10 mouse cellular contexts compared by ENCODE assay signal in the genomic region with DNA sequence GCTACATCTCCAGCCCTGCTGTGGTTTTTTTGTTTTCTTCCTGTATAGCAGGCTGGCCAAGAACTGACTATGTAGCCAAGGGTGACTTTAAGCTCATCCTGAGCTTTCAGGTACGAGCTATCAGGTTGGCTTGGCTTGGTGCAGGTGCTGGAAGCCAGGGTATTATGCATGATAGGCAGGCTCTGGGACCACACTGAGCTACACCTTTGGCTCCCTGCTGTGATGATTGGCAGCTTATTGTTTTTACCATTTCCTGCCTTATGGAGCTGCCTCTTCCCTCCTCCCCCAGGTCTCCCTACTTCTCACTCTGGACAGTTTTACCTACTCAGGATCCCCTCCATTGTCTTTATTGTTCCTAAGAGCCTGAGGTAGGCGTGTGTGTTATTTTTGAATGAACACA. TPM values are rescaled to one million over a fixed set of nuclear protein-coding genes. Genes with fewer than 3 reads are reported as not detected.
DNase-seq lines count a peak whose midpoint lies in the region; ATAC-seq and TF ChIP-seq lines count a peak whose summit lies in the region.
"Had no signal": no experiment of that assay in that cellular context is flagged by ENCODE, and none has a peak within 500 bp of the region (broad histone marks: within the 10 kb centered on the region; RNA-seq: fewer than 3 reads in every experiment).

No protein-coding gene starts in this region.

- no peaks in the 10 kb centered on the region for H3K27me3 ChIP-seq in lung, embryonic 14.5 days (ENCODE audit: insufficient read depth, low read length)
- no peaks in the 10 kb centered on the region for H3K27me3 ChIP-seq in embryonic facial prominence, embryonic 15.5 days
- H3K27me3 ChIP-seq in intestine, postnatal 0 days (replicated peaks; ENCODE audit: control insufficient read depth, insufficient read depth, low read length) = no peaks in the 10 kb centered on the region
- peaks cover 3% of the 10 kb centered on the region; the same call in 1 of the 2 replicates for H3K27me3 ChIP-seq in neural tube, embryonic 14.5 days (ENCODE audit: control insufficient read depth, insufficient read depth, low read length)

- H3K4me1 ChIP-seq in lung, embryonic 14.5 days (ENCODE audit: insufficient read depth) = peaks cover 7% of the 10 kb centered on the region; the same call in 1 of the 2 replicates
- H3K4me1 ChIP-seq in embryonic facial prominence, embryonic 15.5 days = peaks cover 17% of the 10 kb centered on the region
- H3K4me1 ChIP-seq in intestine, postnatal 0 days (replicated peaks; ENCODE audit: control insufficient read depth, insufficient read depth, low read length) = 0 out of 2 replicates have a peak, but pooled peaks cover 4% of the 10 kb centered on the region
- H3K4me1 ChIP-seq in neural tube, embryonic 14.5 days (ENCODE audit: control insufficient read depth, insufficient read depth, low read length) = peaks cover 22% of the 10 kb centered on the region

- ATAC-seq in lung, embryonic 14.5 days (ENCODE audit: insufficient read depth) = no peak
- no peak for ATAC-seq in embryonic facial prominence, embryonic 15.5 days (ENCODE audit: insufficient number of reproducible peaks, low FRiP score, low TSS enrichment, low read depth)
- no peak for ATAC-seq in intestine, postnatal 0 days
- no peak for ATAC-seq in neural tube, embryonic 14.5 days (ENCODE audit: low read depth)

- H3K4me2 ChIP-seq in lung, embryonic 14.5 days = peak overlapping the region; percentile 86
- H3K4me2 ChIP-seq in embryonic facial prominence, embryonic 15.5 days (replicated peaks) = peak overlapping the region; percentile 79
- peak overlapping the region; percentile 88 for H3K4me2 ChIP-seq in intestine, postnatal 0 days (replicated peaks; ENCODE audit: low read depth)
- peak overlapping the region; percentile 93 for H3K4me2 ChIP-seq in neural tube, embryonic 14.5 days (ENCODE audit: low read depth, low read length)

- no peak for TF ChIP-seq CTCF in lung, embryonic 14.5 days (IDR thresholded peaks at IDR 0.05; ENCODE audit: low read depth)
- TF ChIP-seq CTCF in intestine, postnatal 0 days (IDR thresholded peaks at IDR 0.05; ENCODE audit: low read depth) = no peak

- no peak overlapping the region for H3K9ac ChIP-seq in lung, embryonic 14.5 days
- no peak overlapping the region for H3K9ac ChIP-seq in embryonic facial prominence, embryonic 15.5 days
- H3K9ac ChIP-seq in intestine, postnatal 0 days (ENCODE audit: low read depth, low read length) = 0 out of 2 replicates have a peak overlapping the region, but pooled peaks have one; percentile 94
- no peak overlapping the region for H3K9ac ChIP-seq in neural tube, embryonic 14.5 days (replicated peaks; ENCODE audit: low read depth, low read length)

- WGBS in lung, embryonic 14.5 days = 69% methylated on average over 2 of the region's 2 CpGs
- 72% methylated on average over 2 of the region's 2 CpGs for WGBS in embryonic facial prominence, embryonic 15.5 days
- 50% methylated on average over 2 of the region's 2 CpGs for WGBS in intestine, postnatal 0 days
- 65% methylated on average over 2 of the region's 2 CpGs for WGBS in neural tube, embryonic 14.5 days

- DNase-seq in lung, embryonic 14.5 days = no peak
- no peak for DNase-seq in lung, adult 18-20 months
- no peak for DNase-seq in spleen, adult 12 weeks (ENCODE audit: low spot score)
- no peak for DNase-seq in frontal cortex, postnatal 10 days (ENCODE audit: low spot score in 2 of 2)
- no peak for DNase-seq in cerebellum, postnatal 25 days

- H3K4me3 ChIP-seq in lung, embryonic 14.5 days (ENCODE audit: low read depth, low read length) = no peak overlapping the region
- peak overlapping the region; percentile 99; the same call in 1 of the 2 replicates for H3K4me3 ChIP-seq in embryonic facial prominence, embryonic 15.5 days (replicated peaks)
- peak overlapping the region; percentile 96; the same call in 1 of the 2 replicates for H3K4me3 ChIP-seq in intestine, postnatal 0 days (ENCODE audit: low read depth, low read length)
- peak overlapping the region; percentile 67 for H3K4me3 ChIP-seq in neural tube, embryonic 14.5 days (ENCODE audit: low read depth, low read length)

- peaks cover 28% of the 10 kb centered on the region for H3K36me3 ChIP-seq in lung, embryonic 14.5 days (ENCODE audit: insufficient read depth)
- peaks cover 30% of the 10 kb centered on the region for H3K36me3 ChIP-seq in embryonic facial prominence, embryonic 15.5 days
- peaks cover 26% of the 10 kb centered on the region for H3K36me3 ChIP-seq in intestine, postnatal 0 days (ENCODE audit: control insufficient read depth, insufficient read depth)
- H3K36me3 ChIP-seq in neural tube, embryonic 14.5 days (ENCODE audit: control insufficient read depth, insufficient read depth, low read length) = peaks cover 14% of the 10 kb centered on the region

- H3K9me3 ChIP-seq in lung, embryonic 14.5 days (ENCODE audit: low read depth, low read length) = no peaks in the 10 kb centered on the region
- H3K9me3 ChIP-seq in embryonic facial prominence, embryonic 15.5 days (replicated peaks) = no peaks in the 10 kb centered on the region
- H3K9me3 ChIP-seq in intestine, postnatal 0 days (ENCODE audit: control insufficient read depth) = no peaks in the 10 kb centered on the region
- H3K9me3 ChIP-seq in neural tube, embryonic 14.5 days (ENCODE audit: control insufficient read depth, low read length) = no peaks in the 10 kb centered on the region

- no peak overlapping the region for H3K27ac ChIP-seq in lung, embryonic 14.5 days (ENCODE audit: low read depth)
- H3K27ac ChIP-seq in embryonic facial prominence, embryonic 15.5 days (replicated peaks) = no peak overlapping the region
- no peak overlapping the region for H3K27ac ChIP-seq in intestine, postnatal 0 days (ENCODE audit: low read depth, low read length)
- no peak overlapping the region for H3K27ac ChIP-seq in neural tube, embryonic 14.5 days (ENCODE audit: low read depth, low read length)

RNA-seq across cellular contexts. Expression of a gene that starts 1.0 kb away (rescaled TPM):
- polyA plus RNA-seq in lung, embryonic 14.5 days (2014; fragmentation: Nextera tagmentation; extraction: Ambion mirVana) = not detected in 2 replicates
- polyA plus RNA-seq in embryonic facial prominence, embryonic 15.5 days (2015; fragmentation: Nextera tagmentation; extraction: Ambion mirVana) = not detected in 2 replicates
- polyA plus RNA-seq in intestine, postnatal 0 days (2015; fragmentation: Nextera tagmentation; extraction: Ambion mirVana) = not detected in 2 replicates
- not detected in 2 replicates for polyA plus RNA-seq in neural tube, embryonic 14.5 days (2014; fragmentation: Nextera tagmentation; extraction: Ambion mirVana)
- polyA plus RNA-seq: brain, embryonic 14.5 days; large intestine, adult 2 months had no signal

RNA-seq across cellular contexts. Expression of a gene that starts 1.6 kb away (rescaled TPM):
- polyA plus RNA-seq in lung, embryonic 14.5 days (2014; fragmentation: Nextera tagmentation; extraction: Ambion mirVana) = 50.2 and 54.3 TPM in 2 replicates
- polyA plus RNA-seq in embryonic facial prominence, embryonic 15.5 days (2015; fragmentation: Nextera tagmentation; extraction: Ambion mirVana) = 57.1 and 57.3 TPM in 2 replicates
- polyA plus RNA-seq in intestine, postnatal 0 days (2015; fragmentation: Nextera tagmentation; extraction: Ambion mirVana) = 49.5 and 54.1 TPM in 2 replicates
- 47.3 and 52.3 TPM in 2 replicates for polyA plus RNA-seq in neural tube, embryonic 14.5 days (2014; fragmentation: Nextera tagmentation; extraction: Ambion mirVana)

RNA-seq across cellular contexts. Expression of a gene that starts 14.2 kb away (rescaled TPM):
- 61.5 and 81.4 TPM in 2 replicates for polyA plus RNA-seq in lung, embryonic 14.5 days (2014; fragmentation: Nextera tagmentation; extraction: Ambion mirVana)
- polyA plus RNA-seq in embryonic facial prominence, embryonic 15.5 days (2015; fragmentation: Nextera tagmentation; extraction: Ambion mirVana) = 72.4 and 80.1 TPM in 2 replicates
- 81.1 and 82.5 TPM in 2 replicates for polyA plus RNA-seq in intestine, postnatal 0 days (2015; fragmentation: Nextera tagmentation; extraction: Ambion mirVana)
- 32.9 and 35.5 TPM in 2 replicates for polyA plus RNA-seq in neural tube, embryonic 14.5 days (2014; fragmentation: Nextera tagmentation; extraction: Ambion mirVana)

RNA-seq across cellular contexts. Expression of a gene that starts 59.4 kb away (rescaled TPM):
- 0.11 TPM in 1 of 2 replicates, not detected in the other for polyA plus RNA-seq in lung, embryonic 14.5 days (2014; fragmentation: Nextera tagmentation; extraction: Ambion mirVana)
- polyA plus RNA-seq in embryonic facial prominence, embryonic 15.5 days (2015; fragmentation: Nextera tagmentation; extraction: Ambion mirVana) = 0.09 and 0.12 TPM in 2 replicates
- polyA plus RNA-seq in intestine, postnatal 0 days (2015; fragmentation: Nextera tagmentation; extraction: Ambion mirVana) = not detected in 2 replicates
- 0.21 and 0.35 TPM in 2 replicates for polyA plus RNA-seq in neural tube, embryonic 14.5 days (2014; fragmentation: Nextera tagmentation; extraction: Ambion mirVana)
- polyA plus RNA-seq: brain, embryonic 14.5 days; large intestine, adult 2 months had no signal
